Mouse (Mus musculus): ENCODE measurements around the gene Inka1.
"Not testable (repeated sequence)": the region's sequence is repeated elsewhere in the genome, so short reads cannot be mapped to it uniquely, and the experiment has no call there.

The Inka1 gene

GRCm38 (mm10) chr9:107985131-107986119 lies at the start of gene Inka1:
Gene Inka1 (minus strand): TSS chr9:107985879.
- peak; percentile 99 for DNase-seq

- no peak for DNase-seq
Measured at GRCm38 (mm10) chr9:108032126-108032525, 46.4 kb upstream of the Inka1 start.

GRCm38 (mm10) chr9:108027867-108028266 lies 42.2 kb upstream of the Inka1 start:
- DNase-seq, result no peak

GRCm38 (mm10) chr9:108026584-108026983 lies 40.9 kb upstream of the Inka1 start:
- DNase-seq, result no peak

- DNase-seq, result no peak
Measured at GRCm38 (mm10) chr9:108023216-108023615, 37.5 kb upstream of the Inka1 start.

GRCm38 (mm10) chr9:108020741-108021140 lies 35.1 kb upstream of the Inka1 start:
- no peak for DNase-seq

GRCm38 (mm10) chr9:108017127-108017526 lies 31.4 kb upstream of the Inka1 start:
- no peak for DNase-seq

- not testable (repeated sequence) for DNase-seq
Measured at GRCm38 (mm10) chr9:108013577-108013976, 27.9 kb upstream of the Inka1 start.

- no peak for DNase-seq
Measured at GRCm38 (mm10) chr9:108010385-108010784, 24.7 kb upstream of the Inka1 start.

GRCm38 (mm10) chr9:108008041-108008440 lies 22.4 kb upstream of the Inka1 start:
- no peak for DNase-seq

GRCm38 (mm10) chr9:108003531-108003890 lies 17.8 kb upstream of the Inka1 start:
- DNase-seq, result peak; percentile 92

GRCm38 (mm10) chr9:108002778-108003530 lies 17.3 kb upstream of the Inka1 start:
- no peak for DNase-seq

GRCm38 (mm10) chr9:108001922-108002770 lies 16.5 kb upstream of the Inka1 start, which contains the start of gene Ip6k1:
Gene Ip6k1 (plus strand): TSS chr9:108002501.
- peak; percentile 100 for DNase-seq

- DNase-seq, result no peak
Measured at GRCm38 (mm10) chr9:107996049-107996448, 10.4 kb upstream of the Inka1 start, which contains the start of gene Gm20662. Gene Gm20662 (plus strand): TSS chr9:107996349.

- DNase-seq, result peak; percentile 86
Measured at GRCm38 (mm10) chr9:107995513-107995912, 9.8 kb upstream of the Inka1 start.

- peak; percentile 87 for DNase-seq
Measured at GRCm38 (mm10) chr9:107994464-107994863, 8.8 kb upstream of the Inka1 start.

- DNase-seq, result peak; percentile 85
Measured at GRCm38 (mm10) chr9:107993013-107993412, 7.3 kb upstream of the Inka1 start.

GRCm38 (mm10) chr9:107992197-107992596 lies 6.5 kb upstream of the Inka1 start, which contains the start of gene Cdhr4:
Gene Cdhr4 (plus strand): TSS chr9:107992497.
- DNase-seq, result no peak

GRCm38 (mm10) chr9:107987950-107988349 lies 2.3 kb upstream of the Inka1 start:
- DNase-seq, result peak; percentile 91

- peak; percentile 98 for DNase-seq
Measured at GRCm38 (mm10) chr9:107986376-107986775, 697 bp upstream of the Inka1 start.

GRCm38 (mm10) chr9:107984754-107985055 lies 974 bp downstream of the Inka1 start:
- DNase-seq, result peak; percentile 95

GRCm38 (mm10) chr9:107984052-107984753 lies 1.5 kb downstream of the Inka1 start:
- peak; percentile 95 for DNase-seq

All from heart, adult 11 months (tissue).